Mouse (Mus musculus): ENCODE measurements around the gene Zbtb32.
A peak's percentile ranks its signal among the peaks of the same experiment; 100 is the strongest.

Gene Zbtb32

GRCm38 (mm10) chr7:30602583-30602982 lies 3.9 kb upstream of the Zbtb32 start:
- no peak for DNase-seq (ENCODE audit: extremely low read depth, low read depth, low spot score)

DNA sequence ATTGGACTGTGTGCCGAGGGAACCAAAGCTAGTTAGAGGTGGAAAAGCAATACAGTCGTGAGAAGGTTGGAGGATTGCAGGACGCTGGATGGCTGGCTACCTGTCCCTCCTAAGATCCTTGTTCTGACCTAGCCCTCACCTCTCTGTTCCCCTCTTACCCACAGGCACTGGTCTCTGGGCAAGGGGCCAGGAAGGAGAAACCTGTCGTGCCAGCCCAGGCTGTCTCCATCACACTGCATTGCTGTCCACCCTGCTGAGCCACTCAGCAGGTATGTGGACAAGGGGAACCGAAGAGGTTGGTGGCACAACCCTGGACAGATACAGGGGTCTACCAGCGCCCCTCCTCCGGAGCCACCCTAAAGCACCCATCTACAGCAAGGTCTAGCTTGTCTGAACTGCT lies 1.9 kb upstream of the Zbtb32 start:
- peak; percentile 46 for DNase-seq (ENCODE audit: extremely low read depth, low read depth, low spot score)

- DNase-seq (ENCODE audit: extremely low read depth, low read depth, low spot score), result peak; percentile 74
Measured at GRCm38 (mm10) chr7:30599933-30600353, 1.2 kb upstream of the Zbtb32 start.

- DNase-seq (ENCODE audit: extremely low read depth, low read depth, low spot score), result no peak
Measured at GRCm38 (mm10) chr7:30596811-30597210, 1.9 kb downstream of the Zbtb32 start.

DNA sequence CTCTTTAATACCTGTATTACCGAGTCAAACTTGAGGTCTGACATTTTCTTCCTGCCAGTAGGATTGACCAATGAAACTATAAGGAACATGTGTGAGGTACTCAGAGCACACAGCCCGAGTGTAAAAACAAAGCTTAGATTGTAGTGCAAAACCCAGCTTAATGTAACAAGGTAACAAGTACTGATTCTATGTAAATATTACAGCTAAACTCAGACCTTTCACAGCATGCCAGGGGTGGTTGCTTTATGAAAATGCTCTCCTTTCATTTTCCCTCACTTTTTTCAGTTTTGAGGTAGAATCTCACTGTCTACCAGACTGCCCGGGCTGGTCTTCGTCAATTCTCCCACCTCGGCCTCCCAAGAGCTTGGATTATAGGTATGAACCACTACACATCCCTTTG lies 2.6 kb downstream of the Zbtb32 start:
- DNase-seq (ENCODE audit: extremely low read depth, low read depth, low spot score), result no peak

DNA sequence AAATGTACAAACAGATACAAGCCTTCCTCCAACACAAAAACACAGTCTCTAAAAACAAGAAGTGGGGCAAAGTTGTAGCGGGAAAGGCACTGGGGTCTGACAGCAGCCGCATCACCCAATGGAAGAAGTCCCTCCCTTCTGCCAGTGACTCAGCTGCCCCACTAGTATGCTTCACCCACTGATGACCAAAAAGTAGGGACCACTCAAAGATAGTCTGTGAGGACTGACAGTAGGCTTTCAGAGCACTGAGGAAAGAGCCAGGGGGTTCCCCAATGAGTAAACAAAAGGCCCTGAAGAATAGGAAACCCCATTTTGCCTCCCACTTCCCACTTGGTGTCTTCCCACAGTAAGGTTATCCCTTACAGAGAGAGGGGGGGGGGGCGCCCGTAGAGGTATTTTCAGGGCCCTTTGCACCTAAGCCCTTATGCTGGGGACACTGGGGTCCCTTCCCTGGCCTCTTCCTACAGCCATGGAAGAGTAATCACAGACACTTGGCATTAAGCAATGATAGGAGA lies 4.1 kb downstream of the Zbtb32 start:
- DNase-seq (ENCODE audit: extremely low read depth, low read depth, low spot score), result no peak

- DNase-seq (ENCODE audit: extremely low read depth, low read depth, low spot score), result no peak
Measured at GRCm38 (mm10) chr7:30593579-30594509, 4.9 kb downstream of the Zbtb32 start.

DNA sequence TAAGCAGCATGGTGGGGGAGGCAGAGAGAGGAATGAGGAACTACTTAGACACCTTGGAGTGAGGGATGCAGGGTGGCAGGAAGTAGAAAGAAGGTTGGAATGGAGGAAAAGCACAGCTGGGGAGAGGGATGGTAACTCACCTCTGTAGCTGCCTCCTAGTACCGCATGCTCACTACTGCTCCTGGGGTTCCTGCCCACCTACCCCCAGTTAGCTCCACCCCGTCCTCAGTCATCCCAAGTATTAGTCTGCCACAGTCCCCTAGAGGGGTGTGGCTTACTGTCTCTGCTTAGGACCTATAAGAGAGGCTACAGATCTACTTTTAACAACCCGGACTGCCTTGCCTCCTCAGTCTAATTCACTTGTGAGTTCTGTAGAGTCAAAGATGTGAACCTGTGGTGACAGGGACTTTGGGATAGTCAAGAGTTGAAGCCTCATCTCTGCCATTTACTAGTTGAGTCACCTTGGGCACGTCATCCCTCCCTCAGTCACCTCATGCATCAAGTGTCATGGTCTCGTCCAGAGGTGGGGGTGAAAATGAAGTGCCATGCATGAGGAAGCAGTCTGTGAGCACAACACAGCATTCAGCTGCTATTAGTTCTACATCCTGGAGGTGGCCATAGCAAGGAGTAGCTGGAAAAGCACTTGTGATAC lies 5.8 kb downstream of the Zbtb32 start:
- DNase-seq (ENCODE audit: extremely low read depth, low read depth, low spot score), result no peak

- DNase-seq (ENCODE audit: extremely low read depth, low read depth, low spot score), result no peak
Measured at GRCm38 (mm10) chr7:30591605-30591951, 7.1 kb downstream of the Zbtb32 start.

DNA sequence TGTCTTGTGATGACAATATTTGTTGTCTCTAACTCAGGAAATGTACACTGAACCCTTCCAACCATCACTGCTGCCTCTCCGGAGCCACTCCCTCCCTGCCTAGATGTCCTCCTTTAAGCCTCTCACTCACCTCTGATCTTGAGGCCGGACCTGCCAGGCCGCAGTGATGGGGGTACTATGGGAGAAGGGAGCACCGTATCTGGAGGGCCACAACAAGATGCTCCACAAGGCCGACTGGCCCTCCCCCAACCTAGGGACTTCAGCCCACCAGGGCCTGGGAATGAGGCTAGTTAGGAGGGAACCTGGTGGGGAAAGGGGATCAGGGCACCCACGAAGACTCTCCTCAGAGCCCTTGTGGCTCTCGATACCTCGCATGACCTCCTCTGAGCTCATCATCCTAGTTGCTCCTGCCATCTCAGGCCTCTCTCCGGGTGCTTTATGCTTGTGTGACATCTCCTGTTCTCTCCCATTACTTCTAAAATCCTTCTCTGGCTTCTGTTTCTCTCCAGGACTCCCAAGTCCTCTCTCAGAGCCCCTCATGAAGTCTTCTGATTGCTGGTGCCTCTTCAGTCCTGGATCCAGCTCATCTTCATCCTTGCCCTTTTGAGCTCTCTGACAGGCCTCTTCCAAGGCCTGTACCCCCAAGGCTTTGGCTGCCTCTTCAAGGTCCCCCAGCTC lies 7.6 kb downstream of the Zbtb32 start:
- DNase-seq (ENCODE audit: extremely low read depth, low read depth, low spot score), result no peak

- DNase-seq (ENCODE audit: extremely low read depth, low read depth, low spot score), result peak; percentile 33
Measured at GRCm38 (mm10) chr7:30589435-30590301, 9.0 kb downstream of the Zbtb32 start.

DNA sequence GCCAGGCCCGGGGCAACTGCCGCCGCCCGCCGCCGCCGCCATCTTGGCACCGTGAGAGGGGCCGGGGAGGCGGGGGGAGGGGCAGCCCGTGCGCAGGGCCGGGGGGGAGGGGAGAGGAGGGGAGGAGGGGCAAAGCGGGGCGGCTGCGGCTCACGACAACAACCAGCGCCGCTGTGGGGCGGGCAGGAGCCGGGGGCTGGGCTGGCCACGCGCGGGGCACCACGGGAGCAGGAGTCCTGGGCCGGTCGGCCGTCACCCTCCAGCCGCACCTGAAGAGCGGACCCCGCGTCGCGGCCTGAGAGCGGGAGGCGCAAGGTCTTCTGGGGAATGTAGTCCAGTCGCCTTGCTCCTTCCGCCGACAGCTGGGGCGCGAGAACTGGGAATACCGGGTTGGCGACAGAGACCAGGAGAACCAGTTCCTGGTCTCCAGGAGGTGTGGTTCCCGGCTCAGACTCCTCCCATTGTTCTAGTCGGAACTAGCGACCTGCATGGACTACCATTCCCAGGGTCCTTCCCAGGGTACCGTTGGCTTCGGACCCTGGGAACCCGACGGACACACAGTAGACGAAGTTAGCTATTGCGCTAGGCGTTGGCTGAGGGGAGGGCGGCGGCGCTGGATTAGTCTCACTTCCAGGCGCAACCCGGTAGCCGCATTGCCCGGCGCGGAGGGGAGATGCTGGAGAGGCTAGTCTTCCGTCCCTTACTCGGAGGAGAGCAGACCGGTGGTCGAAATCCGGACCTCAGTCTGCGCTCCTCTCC lies 9.9 kb downstream of the Zbtb32 start, which contains the start of gene Kmt2b:
Kmt2b (minus strand) TSS at position 51 of the 759 bp plus-strand sequence.
- peak; percentile 91 for DNase-seq (ENCODE audit: extremely low read depth, low read depth, low spot score)

- no peak for DNase-seq (ENCODE audit: extremely low read depth, low read depth, low spot score)
Measured at GRCm38 (mm10) chr7:30587842-30588667, 10.7 kb downstream of the Zbtb32 start.

GRCm38 (mm10) chr7:30586455-30587020 lies 12.2 kb downstream of the Zbtb32 start:
- no peak for DNase-seq (ENCODE audit: extremely low read depth, low read depth, low spot score)

DNA sequence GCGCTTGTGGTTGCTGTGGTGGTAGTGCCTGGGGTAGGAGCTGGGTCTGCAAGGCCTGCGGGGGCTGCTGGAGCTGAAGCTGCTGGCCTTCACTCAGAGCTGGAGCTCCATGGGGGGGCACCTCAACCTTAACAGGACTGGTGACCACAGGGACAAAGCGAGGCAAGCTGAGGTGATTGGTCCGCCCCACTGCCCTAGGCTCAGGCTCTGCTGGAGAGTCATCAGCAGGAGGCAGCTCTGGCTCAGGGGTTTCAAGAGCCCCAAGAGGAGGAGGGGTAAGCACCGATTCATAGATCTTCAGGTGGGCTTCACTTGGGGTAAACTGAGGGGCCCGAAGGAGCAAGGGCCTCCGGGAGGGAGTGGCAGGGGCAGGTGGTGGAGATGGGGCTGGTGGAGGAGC lies 13.5 kb downstream of the Zbtb32 start:
- DNase-seq (ENCODE audit: extremely low read depth, low read depth, low spot score), result no peak

- DNase-seq (ENCODE audit: extremely low read depth, low read depth, low spot score), result no peak
Measured at GRCm38 (mm10) chr7:30584339-30584738, 14.4 kb downstream of the Zbtb32 start.

GRCm38 (mm10) chr7:30581547-30581946 lies 17.2 kb downstream of the Zbtb32 start:
- DNase-seq (ENCODE audit: extremely low read depth, low read depth, low spot score), result no peak

- DNase-seq (ENCODE audit: extremely low read depth, low read depth, low spot score), result no peak
Measured at GRCm38 (mm10) chr7:30579950-30580349, 18.8 kb downstream of the Zbtb32 start.

GRCm38 (mm10) chr7:30572969-30573368 lies 25.7 kb downstream of the Zbtb32 start:
- peak; percentile 45 for DNase-seq (ENCODE audit: extremely low read depth, low read depth, low spot score)

All from fat pad, adult 2 months (tissue).